Mouse (Mus musculus) ES-Bruce4 (cell line): ENCODE data around the gene Fxr2.

ENCODE experiments used
- CTCF ChIP-seq: IDR thresholded peaks from one replicate; pipeline ENCODE4 v1.8.1; 2011; ENCODE audit warnings: low read depth, low read length
- POLR2A ChIP-seq: IDR thresholded peaks from one replicate; pipeline ENCODE4 v1.8.1; 2011; ENCODE audit warnings: low read length; ENCODE audit not compliant: insufficient read depth

- TF ChIP-seq CTCF (no peak), POLR2A (no peak)
These were observed 62.8 kb downstream of the Fxr2 start, which contains the start of the genes Tnfsf12 and Tnfsfm13 for GRCm38 (mm10) chr11:69695361-69696181.
